In the genomic region with DNA sequence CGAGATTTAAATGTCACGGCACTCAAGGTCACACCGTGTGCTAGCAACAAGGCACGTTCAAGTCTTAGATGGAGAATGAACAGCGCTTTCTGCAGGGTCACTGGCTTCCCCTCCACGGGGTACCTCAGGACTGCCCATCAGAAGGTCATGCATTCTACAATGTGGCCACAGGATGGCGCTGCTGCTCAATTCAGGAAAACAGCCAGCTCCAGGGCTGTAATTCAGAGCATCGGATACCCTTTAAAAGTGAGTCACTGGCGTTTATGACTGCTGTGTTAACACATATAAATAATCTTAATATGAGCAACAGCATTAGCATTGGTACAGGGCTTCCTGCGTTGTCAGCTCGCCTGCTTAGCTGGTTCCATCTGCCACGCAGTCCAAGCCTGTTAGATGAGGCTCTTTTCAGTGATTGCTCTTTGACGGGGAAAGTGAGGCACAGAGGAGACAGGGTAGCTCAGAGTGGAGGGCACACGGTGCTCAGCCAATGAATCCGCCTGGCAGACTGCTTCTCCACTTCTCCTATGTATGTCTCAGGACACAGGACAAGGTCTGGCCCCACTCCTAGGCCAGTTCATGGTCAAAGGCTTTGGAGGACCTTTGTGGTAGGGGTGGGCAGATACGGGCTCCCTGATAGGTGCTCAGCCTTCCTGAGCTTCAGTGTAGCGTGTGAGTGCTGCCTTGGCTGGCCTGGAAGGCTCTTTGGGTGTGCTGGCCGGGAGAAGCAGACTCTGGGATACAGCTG, we compare ENCODE assay signal across 9 mouse cellular contexts. TPM values are rescaled to one million over a fixed set of nuclear protein-coding genes. Genes with fewer than 3 reads are reported as not detected.
A peak's percentile ranks its signal among the peaks of the same experiment; 100 is the strongest.
DNase-seq lines count a peak whose midpoint lies in the region; ATAC-seq and TF ChIP-seq lines count a peak whose summit lies in the region.
"Had no signal": no experiment of that assay in that cellular context is flagged by ENCODE, and none has a peak within 500 bp of the region (broad histone marks: within the 10 kb centered on the region; RNA-seq: fewer than 3 reads in every experiment).

No protein-coding gene starts in this region.

- DNase-seq in kidney, postnatal 0 days (ENCODE audit: low spot score): peak; percentile 64
- peak; percentile 69 for DNase-seq in adipocyte (ENCODE audit: low spot score)
- peak; percentile 89 to 94 for DNase-seq in cerebellum, postnatal 36 days
- peak; percentile 17 for DNase-seq in gastrocnemius, postnatal 25 days
- DNase-seq in left cerebral cortex, adult 8-10 months (ENCODE audit: low spot score in 2 of 2): peak; percentile 44 to 82
- DNase-seq in naive thymus-derived CD4-positive, alpha-beta T cell, adult 2 months (ENCODE audit: low read depth): peak; percentile 65
- DNase-seq in testis, postnatal 10 days (ENCODE audit: low spot score): peak; percentile 83

- no peaks in the 10 kb centered on the region for H3K9me3 ChIP-seq in kidney, postnatal 0 days (replicated peaks; ENCODE audit: low read length)
- no peaks in the 10 kb centered on the region for H3K9me3 ChIP-seq in kidney, embryonic 16.5 days (ENCODE audit: low read length)

- H3K4me1 ChIP-seq in kidney, postnatal 0 days (replicated peaks; ENCODE audit: insufficient read depth, low read length): no peaks in the 10 kb centered on the region
- no peaks in the 10 kb centered on the region for H3K4me1 ChIP-seq in kidney, embryonic 16.5 days (ENCODE audit: insufficient read depth, low read length)

- H3K36me3 ChIP-seq in kidney, postnatal 0 days (ENCODE audit: insufficient read depth, low read length): no peaks in the 10 kb centered on the region
- no peaks in the 10 kb centered on the region for H3K36me3 ChIP-seq in kidney, embryonic 16.5 days (ENCODE audit: insufficient read depth, low read length)

- TF ChIP-seq CTCF in kidney, postnatal 0 days (IDR thresholded peaks at IDR 0.05; ENCODE audit: low read depth): peak; percentile 79

- H3K27me3 ChIP-seq in kidney, postnatal 0 days (ENCODE audit: insufficient read depth, low read length): no peaks in the 10 kb centered on the region
- peaks cover 3% of the 10 kb centered on the region; the same call in 1 of the 2 replicates for H3K27me3 ChIP-seq in kidney, embryonic 16.5 days (ENCODE audit: insufficient read depth, low read length)

- H3K27ac ChIP-seq in kidney, postnatal 0 days: no peak overlapping the region
- H3K27ac ChIP-seq in kidney, embryonic 16.5 days (ENCODE audit: low read length): no peak overlapping the region

- H3K4me3 ChIP-seq in kidney, postnatal 0 days (replicated peaks; ENCODE audit: low read depth, low read length): no peak overlapping the region
- H3K4me3 ChIP-seq in kidney, embryonic 16.5 days (ENCODE audit: low read length): no peak overlapping the region
- H3K4me3 ChIP-seq: erythroblast, embryonic 14.5 days had no signal

- 26% methylated on average over 18 of the region's 18 CpGs for WGBS in kidney, postnatal 0 days
- 28% methylated on average over 18 of the region's 18 CpGs for WGBS in kidney, embryonic 16.5 days

- H3K4me2 ChIP-seq in kidney, postnatal 0 days (ENCODE audit: low read length): no peak overlapping the region
- H3K4me2 ChIP-seq in kidney, embryonic 16.5 days (replicated peaks; ENCODE audit: low read depth, low read length): no peak overlapping the region

- no peak for ATAC-seq in kidney, postnatal 0 days (replicated peaks; ENCODE audit: low FRiP score, low read depth)
- no peak for ATAC-seq in kidney, embryonic 16.5 days (ENCODE audit: low FRiP score, low TSS enrichment)

- H3K9ac ChIP-seq in kidney, postnatal 0 days (ENCODE audit: low read depth, low read length): no peak overlapping the region
- no peak overlapping the region for H3K9ac ChIP-seq in kidney, embryonic 16.5 days (replicated peaks; ENCODE audit: low read length)

RNA-seq across cellular contexts. Expression of a gene that starts 11.8 kb away (rescaled TPM):
- polyA plus RNA-seq in kidney, postnatal 0 days (2015; fragmentation: Nextera tagmentation; extraction: Ambion mirVana): 120 and 132 TPM in 2 replicates
- polyA plus RNA-seq in kidney, embryonic 16.5 days (2015; fragmentation: Nextera tagmentation; extraction: Ambion mirVana): 212 and 222 TPM in 2 replicates
- 10 to 100 TPM; 52.8 to 52.9 TPM for total RNA-seq in gastrocnemius, postnatal 25 days (2021)
- 100 to 1,000 TPM in 2 of 4 experiments, 10 to 100 TPM in 2; 87.5 to 106 (median 98.6) TPM for total RNA-seq in left cerebral cortex, adult 8-10 months (2022)

RNA-seq across cellular contexts. Expression of a gene that starts 25.8 kb away (rescaled TPM):
- polyA plus RNA-seq in kidney, postnatal 0 days (2015; fragmentation: Nextera tagmentation; extraction: Ambion mirVana): 3.2 TPM in 2 replicates
- polyA plus RNA-seq in kidney, embryonic 16.5 days (2015; fragmentation: Nextera tagmentation; extraction: Ambion mirVana): 4.9 and 5.2 TPM in 2 replicates
- total RNA-seq in gastrocnemius, postnatal 25 days (2021): under 1 TPM; 0.54 to 0.86 TPM
- 10 to 100 TPM; 12.1 to 15.8 (median 14.5) TPM for total RNA-seq in left cerebral cortex, adult 8-10 months (2022)

RNA-seq across cellular contexts. Expression of a gene that starts 53.6 kb away (rescaled TPM):
- 245 and 253 TPM in 2 replicates for polyA plus RNA-seq in kidney, postnatal 0 days (2015; fragmentation: Nextera tagmentation; extraction: Ambion mirVana)
- 275 and 307 TPM in 2 replicates for polyA plus RNA-seq in kidney, embryonic 16.5 days (2015; fragmentation: Nextera tagmentation; extraction: Ambion mirVana)
- 100 to 1,000 TPM; 210 to 254 TPM for total RNA-seq in gastrocnemius, postnatal 25 days (2021)
- total RNA-seq in left cerebral cortex, adult 8-10 months (2022): 100 to 1,000 TPM; 126 to 139 (median 131) TPM

Comparison
In these comparisons a context has a peak if more than half of its experiments do, and no peak if none do; other contexts are left out.
1. DNase-seq: peak in every context shown above with its lines; median percentile 92 in cerebellum, postnatal 36 days; 83 in testis, postnatal 10 days; 69 in adipocyte; 65 in naive thymus-derived CD4-positive, alpha-beta T cell, adult 2 months; 64 in kidney, postnatal 0 days; 63 in left cerebral cortex, adult 8-10 months; 17 in gastrocnemius, postnatal 25 days.
2. RNA of a gene that starts 25.8 kb away (total RNA-seq): 12.1 to 15.8 TPM in left cerebral cortex, adult 8-10 months; 0.54 to 0.86 TPM in gastrocnemius, postnatal 25 days; every median in the first group is over 4 times any median in the second.